Mouse (Mus musculus) large intestine, adult 2 months (tissue): ENCODE measurements around the gene Hook2. TPM values are rescaled to one million over a fixed set of nuclear protein-coding genes. Genes with fewer than 3 reads are reported as not detected.

Experiments used
- DNase-seq: peaks from one replicate; pipeline ENCODE4 v3.0.0-alpha.2; 2012; ENCODE audit warnings: low read depth, low spot score
- WGBS: fragments of 180-500 bp; shearing (Covaris S2); methylation state at CpG from one replicate; pipeline ENCODE4 v1.1.7; 2018; 5-methylcytosine and 5-hydroxymethylcytosine counted together
- polyA plus RNA-seq: library from polyadenylated mRNA; depleted of rRNA; stranded (reverse); fragments of >200 nt; gene quantifications from 2 replicates; pipeline ENCODE4 v1.2.3, GENCODE M21; 2012

Hook2 gene
- polyA plus RNA-seq, 1 experiment = 33.8 TPM

DNA sequence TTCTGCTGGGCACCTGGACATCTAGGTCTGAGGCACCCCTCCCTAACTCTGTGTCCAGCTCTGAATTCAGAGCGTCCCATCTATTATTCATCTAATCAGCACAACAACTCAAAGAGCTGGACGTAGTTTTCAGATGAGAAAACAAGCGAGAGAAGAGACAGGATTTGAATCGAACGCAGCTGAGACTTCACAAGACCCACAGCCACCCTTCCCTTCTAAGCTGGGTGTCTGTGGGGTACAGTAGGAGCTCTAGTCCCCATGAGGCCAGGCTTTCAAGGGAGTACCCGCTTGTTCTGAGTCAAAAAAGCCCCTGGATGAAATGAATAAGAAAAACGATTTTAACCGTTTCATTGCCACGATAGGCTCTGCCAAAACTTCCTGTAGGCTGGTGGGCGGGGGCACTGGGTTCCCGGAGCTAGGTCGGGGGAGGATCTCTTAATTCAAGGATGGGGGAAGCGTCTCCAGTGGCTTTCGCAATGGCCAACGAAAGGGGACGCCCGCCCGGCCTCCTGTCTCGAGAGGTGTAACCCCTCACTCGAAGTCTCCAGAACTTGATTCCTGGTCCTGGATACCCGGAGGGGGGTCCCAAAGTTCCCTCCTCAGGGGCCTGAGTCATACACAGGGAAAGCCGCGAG is 5.2 kb upstream of the Hook2 start:
- DNase-seq = no peak
- 1% methylated on average over 23 of the region's 23 CpGs for WGBS

DNA sequence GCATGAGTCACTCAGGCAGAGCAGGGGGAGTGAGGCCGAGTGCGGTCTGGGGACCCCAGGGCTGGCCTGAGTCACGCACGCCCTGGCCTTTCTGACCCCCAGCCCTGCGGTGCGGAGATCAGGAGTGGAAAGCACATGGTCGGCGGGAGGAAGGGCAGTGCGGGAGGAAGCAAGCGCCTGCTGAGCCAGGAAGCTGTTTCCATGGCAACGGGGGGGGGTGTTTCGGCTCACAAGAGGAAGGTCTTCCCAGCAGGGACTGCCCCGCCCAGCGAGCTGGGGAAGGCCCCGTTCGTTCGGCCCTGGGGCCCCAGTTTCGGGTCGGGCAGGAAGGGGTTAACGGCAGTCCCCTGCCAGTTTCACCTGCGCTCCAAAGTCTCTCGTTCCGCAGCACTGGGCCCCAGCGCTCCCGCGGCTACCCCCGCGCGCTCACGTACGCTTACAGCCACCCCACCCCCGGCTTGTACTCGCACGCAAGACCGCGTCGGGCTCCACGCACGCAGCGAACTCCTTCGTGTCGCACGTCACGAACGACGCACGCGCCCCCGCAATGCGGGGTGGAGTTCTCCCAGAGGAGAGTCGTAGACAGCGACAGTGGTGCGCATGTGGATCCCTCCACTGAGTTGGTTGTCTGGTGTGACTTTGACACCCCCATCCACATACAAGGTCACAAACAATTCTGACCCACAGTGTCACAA is 4.6 kb upstream of the Hook2 start:
- under 1% methylated on average over 53 of the region's 53 CpGs for WGBS
- no peak for DNase-seq

DNA sequence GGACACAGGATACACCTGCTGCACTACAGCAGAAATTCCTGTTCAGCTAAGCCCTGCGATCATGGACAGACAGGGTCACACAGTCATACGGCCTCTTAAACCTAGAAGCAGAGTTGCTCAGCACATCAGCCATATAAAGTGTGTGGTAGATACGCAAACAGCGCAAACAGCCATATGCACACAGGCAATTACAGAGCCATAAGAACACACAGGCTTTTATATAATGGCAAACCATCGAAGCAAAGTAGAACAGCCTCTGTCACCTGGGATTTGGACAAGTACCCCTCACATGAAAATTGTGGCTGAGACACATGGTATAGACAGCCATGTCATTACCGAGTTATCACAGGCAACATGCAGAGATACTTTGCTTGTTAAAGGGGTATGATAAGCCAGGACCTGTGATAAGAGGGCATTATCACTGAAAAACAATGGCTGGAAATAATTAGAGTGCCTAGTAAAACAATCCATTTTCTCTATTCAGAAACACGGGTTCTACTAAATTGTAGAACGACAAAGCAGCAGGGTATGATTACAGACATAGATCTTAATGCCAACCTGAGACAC is 3.9 kb upstream of the Hook2 start:
- no peak for DNase-seq
- WGBS = 24% methylated on average over 8 of the region's 8 CpGs

DNA sequence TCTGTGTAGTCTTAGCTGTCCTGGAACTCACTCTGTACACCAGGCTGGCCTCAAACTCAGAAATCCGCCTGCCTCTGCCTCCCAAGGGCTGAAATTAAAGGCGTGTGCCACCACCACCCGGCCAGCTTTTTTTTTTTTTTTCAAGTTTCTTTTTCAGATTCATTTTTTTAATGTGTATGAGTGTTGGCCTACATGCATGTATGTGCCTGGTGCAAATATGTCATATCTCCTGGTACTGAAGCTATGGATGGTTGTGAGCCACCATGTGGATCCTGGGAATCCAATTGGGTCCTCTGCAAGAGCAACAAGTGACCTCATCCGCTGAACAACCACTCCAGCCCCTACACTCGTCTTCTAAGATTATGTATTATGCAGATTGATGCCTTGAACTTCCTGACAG is 3.0 kb upstream of the Hook2 start:
- 72% methylated on average over 5 of the region's 5 CpGs for WGBS
- no peak for DNase-seq

DNA sequence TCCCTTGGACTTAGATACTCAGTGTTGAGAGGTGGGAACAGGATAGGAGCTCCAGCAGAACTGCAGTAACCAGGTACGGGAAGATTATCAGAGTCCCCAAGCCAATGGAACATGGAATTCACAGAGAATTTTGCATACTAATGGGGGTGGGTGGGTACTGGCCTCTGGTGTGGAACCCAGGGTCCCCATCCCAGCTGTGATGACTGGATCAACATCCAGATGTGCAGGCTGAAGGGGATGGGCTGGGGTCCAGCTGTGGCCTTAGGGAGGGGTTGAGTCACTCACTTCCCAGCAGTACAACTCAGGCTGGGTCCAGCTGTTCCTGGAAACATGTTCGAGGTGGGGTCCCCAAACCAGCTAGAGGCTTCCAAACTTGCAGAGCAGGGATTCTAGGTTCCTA is 2.5 kb upstream of the Hook2 start:
- whole genome bisulfite sequencing = 74% methylated on average over 2 of the region's 2 CpGs

DNA sequence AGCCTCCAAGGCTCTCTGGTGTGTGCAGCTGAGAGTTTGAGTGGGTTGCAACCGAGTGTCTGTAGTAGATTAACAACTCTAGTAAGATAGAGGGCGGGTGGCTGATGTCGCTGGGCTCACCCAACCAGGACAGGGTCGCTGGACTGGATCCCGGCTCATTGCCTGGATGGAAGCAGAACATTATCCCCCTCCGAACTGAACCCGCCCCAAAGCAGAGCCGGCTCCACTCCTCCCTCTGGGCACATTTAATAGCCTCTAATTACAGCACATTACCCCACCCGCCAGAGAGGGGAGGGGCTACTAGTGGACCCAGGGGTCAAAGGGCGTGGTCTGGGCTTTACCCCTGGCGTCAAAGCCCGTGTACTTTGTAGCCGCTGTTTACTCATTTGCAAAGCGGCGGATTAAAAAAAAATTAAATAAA is 1.1 kb upstream of the Hook2 start:
- WGBS = 3% methylated on average over 15 of the region's 15 CpGs
- DNase-seq = no peak

More for the DNA sequence above, 2.5 kb upstream of the Hook2 start:
- no peak for DNase-seq

DNA sequence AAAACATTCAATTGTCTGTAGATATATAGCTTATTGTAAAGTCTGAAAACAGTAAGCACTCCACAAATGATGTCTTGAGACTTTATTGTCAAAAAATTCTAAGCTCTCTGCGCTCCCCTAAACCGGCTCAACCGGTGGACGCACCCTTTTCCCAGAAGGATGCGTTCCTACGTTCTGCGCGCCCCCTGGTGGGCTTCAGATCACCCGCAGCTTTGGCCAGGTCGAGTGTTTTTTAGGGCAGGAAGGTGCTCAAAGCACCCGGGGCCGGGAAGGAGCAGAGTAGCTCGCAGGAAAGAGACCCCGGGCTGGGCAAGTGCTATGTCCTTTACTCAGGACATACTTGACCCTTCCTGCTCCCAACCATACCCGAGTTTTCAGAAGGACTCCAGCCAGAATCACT is 593 bp upstream of the Hook2 start:
- under 1% methylated on average over 15 of the region's 15 CpGs for WGBS

DNA sequence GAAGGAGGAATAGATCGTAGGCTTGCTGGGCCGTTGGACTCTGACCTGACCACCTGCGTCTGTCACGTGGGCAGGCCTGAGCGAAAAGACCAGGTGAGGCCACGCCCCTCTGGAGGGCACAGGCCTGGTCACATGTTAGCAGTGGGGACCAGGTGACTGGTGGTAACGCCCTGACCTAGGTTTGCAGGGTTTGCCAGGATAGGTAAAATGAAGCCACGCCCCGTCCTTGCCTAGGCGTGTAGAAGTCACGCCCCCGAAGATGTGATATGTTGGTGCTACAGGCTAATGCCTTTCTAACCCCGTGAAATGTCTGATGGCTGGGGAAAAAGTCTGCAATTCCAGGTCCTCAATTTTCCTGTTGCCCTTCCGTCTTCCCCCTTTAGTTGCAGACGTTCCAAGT is 433 bp downstream of the Hook2 start:
- no peak for DNase-seq
- WGBS = 2% methylated on average over 15 of the region's 15 CpGs

More for the DNA sequence above, 593 bp upstream of the Hook2 start:
- DNase-seq = no peak

DNA sequence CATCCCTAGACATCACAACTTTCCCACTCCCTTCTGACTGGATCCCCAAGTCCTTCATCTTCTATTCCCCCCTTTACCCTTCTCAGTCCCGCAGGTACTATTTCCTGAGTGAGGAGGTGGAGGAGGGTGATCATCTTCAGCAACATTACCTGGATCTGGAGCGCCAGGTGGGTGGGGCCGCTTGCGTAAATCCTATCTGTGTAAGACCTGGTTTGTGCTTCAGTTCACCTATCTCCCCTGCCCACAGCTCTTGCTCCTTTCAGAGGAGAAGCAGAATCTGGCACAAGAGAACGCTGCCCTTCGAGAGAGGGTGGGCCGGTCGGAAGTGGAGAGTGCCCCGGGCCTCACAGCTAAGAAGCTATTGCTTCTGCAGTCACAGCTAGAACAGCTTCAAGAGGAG is 4.0 kb downstream of the Hook2 start:
- DNase-seq = no peak
- 91% methylated on average over 9 of the region's 9 CpGs for WGBS

DNA sequence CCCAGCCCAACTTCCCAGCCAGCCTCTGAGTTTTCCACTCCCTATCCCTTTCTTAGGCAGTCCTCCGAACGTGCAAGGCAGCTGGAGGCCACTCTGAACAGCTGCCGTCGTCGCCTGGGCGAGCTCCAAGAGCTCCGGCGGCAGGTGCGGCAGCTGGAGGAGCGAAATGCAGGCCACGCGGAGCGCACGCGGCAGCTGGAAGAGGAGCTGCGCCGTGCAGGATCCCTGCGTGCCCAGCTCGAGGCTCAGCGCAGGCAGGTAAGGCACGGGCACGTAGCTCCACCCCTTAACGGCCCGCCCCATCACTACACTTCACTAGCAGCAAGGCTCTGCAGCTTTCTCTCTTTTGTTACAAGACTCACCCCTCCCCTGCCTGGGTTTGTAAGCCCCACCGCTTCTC is 5.3 kb downstream of the Hook2 start:
- no peak for DNase-seq

DNA sequence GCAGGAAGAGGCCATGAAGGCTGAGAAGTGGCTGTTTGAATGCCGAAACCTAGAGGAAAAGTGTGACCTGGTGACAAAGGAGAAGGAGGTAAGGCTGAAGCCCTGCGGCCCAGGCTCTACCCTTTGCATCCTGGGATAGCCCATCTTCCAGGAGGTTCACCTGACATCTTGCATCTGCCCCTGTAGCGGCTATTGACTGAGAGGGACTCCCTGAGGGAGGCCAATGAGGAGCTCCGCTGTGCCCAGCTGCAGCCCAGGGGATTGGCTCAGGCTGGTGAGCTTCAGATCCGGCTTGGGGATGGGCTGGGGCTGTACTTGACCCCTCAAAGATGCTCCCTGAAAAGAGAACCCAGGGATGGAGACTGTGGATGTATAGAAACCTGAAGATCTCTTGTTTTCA is 6.6 kb downstream of the Hook2 start:
- WGBS = 94% methylated on average over 5 of the region's 5 CpGs
- DNase-seq = no peak

More for the DNA sequence above, 5.3 kb downstream of the Hook2 start:
- 70% methylated on average over 25 of the region's 25 CpGs for WGBS

DNA sequence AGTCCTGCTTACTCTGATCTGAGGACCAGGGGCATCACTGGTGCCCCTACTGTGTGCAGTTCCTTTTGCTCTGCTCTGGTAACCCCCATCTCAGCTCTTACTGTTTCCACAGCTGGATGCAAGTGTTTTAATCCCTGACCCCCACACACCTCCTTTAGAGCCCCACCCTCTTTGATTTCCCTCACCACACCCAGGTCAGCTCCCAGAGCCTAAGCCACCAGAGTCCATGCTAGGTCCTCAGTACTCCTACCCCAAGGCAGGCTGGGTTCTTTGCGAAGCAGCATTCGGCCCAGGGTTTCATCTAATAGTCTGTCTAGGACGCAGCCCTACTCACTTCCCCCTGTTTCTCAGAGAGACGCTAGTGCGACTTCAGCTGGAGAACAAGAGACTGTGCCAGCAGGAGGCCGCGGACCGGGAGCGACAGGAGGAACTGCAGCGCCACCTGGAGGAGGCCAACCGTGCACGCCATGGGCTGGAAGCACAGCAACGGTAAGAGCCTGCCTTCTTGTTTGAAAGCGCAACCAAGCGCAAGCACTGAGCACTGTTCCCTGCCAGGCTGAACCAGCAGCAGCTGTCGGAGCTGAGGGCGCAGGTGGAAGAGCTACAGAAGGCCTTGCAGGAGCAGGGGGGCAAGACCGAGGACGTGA is 7.4 kb downstream of the Hook2 start:
- no peak for DNase-seq

DNA sequence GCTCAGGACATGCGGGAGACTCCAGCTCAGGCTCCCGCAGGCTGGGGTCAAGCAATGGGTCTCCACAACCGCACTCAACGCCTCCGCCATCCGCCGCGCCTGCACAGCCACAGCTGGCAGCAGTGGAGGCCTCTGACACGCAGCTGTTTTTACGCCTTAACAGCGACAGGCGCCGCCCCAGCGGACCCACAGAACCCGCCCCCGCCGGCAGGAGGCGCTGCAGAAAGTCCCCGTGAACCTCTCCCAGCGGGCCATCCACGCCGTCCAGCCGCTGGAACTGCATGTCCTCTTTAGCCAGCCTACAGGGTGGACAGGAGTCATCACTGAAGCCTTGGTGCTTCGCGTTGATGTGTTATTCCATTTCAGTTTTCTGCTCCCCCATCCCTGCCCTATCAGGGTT is 17.3 kb downstream of the Hook2 start:
- no peak for DNase-seq
- 17% methylated on average over 25 of the region's 25 CpGs for WGBS

More for the DNA sequence above, 7.4 kb downstream of the Hook2 start:
- 14% methylated on average over 19 of the region's 19 CpGs for whole genome bisulfite sequencing

DNA sequence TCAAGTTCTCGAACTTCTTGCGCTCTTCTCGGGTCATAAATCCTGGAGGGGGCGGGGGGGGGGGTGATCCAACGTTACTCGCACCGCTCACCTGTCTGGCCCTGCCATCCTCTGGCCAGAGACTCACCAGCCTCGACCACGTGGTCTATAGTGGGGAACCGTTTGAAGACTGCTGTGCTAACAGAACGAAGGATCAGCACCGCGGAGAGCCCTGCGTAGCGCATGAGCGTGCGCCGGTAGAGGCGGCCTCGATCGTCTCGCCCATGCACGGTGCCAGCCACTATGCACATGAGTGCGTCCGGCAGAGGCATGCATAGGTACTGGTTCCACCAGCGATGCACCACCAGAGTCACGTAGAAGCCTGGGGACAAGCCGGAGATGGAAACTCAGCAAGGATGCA is 20.8 kb downstream of the Hook2 start:
- no peak for DNase-seq
- WGBS = 11% methylated on average over 28 of the region's 28 CpGs

DNA sequence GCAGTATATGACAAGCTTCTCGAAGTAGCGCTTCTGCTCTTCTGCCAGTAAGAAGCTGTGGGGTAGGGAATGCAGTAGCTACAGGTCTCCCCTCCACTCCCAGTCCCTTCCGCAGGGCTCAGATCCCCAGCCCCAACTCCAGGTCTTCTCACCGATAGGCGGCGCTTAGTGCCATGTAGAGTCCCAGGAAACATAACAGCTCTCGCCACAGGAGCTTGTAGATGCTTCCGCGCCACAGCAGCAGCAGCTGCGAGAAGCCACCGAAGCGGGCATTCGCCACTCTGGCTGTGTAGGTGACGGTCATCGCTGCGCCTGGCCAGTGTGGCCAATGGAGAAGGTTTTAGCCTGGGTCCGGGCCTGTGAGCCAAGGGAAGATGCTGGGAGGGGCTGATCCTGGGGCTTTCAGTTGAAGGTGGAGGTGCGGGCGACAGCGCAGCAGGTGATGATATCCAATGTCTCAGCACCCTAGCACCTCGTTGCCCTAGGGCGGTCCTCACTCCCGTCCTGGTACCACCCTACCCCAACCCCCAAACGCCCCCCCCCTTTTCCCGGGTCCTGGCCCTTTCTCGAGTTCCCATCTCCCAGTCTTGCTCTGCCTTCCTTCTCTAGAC is 22.9 kb downstream of the Hook2 start:
- WGBS = 3% methylated on average over 25 of the region's 26 CpGs
- DNase-seq = no peak

DNA sequence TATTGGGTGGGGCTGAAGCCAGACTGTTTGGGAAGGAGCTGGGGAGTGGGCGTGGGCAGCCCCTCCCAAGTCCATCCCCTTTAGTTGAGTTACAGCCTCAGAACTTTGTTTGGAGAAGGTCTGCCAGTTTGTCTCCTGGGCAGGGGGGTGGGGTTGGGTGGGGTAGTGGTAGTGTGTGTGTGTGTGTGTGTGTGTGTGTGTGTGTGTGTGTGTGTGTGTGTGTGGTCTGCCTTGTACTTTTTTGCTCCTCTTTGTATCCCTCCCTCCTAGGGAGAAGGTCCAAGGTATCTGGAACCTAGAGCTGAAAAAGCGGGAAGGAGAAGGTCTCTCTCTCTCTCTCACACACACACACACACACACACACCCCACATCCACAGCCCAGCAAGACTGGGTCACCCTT is 24.0 kb downstream of the Hook2 start, which contains the start of gene Best2:
Gene Best2 (minus strand): TSS at position 101 of the 400 bp plus-strand sequence.
- no peak for DNase-seq
- WGBS = 46% methylated on average over 2 of the region's 2 CpGs

DNA sequence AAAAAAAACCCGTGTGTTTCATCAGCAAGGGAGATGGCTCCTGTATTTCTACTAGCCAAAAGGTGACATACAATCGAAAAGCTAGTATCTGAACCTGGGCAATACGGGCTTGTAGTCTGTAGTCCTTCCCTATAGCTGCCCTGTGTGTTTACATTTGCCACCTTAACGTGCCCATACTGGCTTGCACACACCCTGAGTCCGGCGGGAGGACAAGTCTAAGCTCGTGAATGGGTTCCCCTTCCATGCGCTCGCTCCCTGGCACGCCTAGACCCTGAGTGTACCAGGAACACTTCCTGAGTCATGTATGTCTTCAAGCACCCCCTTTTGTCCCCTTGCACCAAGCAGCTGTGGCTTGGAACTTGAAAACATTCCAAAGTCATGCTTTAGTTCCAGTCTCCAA is 26.3 kb downstream of the Hook2 start:
- DNase-seq = no peak
- 39% methylated on average over 10 of the region's 10 CpGs for WGBS

DNA sequence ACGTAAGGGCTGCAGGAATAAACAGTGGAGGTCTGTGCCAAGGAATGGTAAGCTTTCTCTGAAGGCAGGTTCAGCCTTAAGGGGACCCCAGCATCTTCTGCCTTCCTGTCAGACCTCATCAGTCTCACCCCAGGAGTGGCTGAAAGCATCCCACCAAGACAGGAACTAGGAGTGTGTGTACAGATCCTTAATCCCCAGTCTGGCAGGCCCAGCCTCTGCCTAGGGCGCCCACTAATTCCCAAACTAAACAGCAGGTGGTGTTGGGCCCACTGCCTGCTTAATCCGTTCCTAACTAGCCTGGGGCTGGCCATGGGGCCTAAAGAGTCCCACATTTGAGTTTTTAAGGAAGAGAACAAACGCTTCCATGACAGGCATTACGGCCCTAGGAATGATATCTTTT is 26.8 kb downstream of the Hook2 start:
- WGBS = 67% methylated on average over 5 of the region's 5 CpGs
- DNase-seq = no peak

DNA sequence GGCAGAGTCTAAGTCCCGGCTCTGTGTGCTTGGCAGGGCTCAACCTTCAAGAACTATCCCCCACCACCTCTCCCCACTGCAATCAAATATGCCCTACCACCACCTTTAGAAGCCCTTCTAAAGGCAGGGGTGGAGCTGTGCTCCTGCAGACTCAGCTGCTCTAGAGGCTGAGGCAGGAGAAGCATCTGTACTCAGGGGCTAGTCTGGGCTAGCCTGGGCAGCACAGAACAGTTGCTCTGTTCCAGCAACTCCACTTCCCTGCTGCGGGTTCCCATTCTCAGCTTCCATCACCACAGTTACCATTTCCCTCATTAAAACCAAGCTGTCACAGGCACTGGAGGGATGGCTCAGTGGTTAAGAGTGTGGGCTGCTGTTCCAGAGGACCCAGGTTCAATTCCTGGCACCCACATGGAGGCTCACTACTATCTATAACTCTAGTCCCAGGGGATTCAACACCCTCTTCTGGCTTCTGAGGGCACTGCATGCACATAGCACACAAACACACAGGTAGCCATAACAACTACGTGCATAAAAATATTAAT is 31.2 kb downstream of the Hook2 start:
- WGBS = 92% methylated on average over 3 of the region's 3 CpGs
- no peak for DNase-seq

DNA sequence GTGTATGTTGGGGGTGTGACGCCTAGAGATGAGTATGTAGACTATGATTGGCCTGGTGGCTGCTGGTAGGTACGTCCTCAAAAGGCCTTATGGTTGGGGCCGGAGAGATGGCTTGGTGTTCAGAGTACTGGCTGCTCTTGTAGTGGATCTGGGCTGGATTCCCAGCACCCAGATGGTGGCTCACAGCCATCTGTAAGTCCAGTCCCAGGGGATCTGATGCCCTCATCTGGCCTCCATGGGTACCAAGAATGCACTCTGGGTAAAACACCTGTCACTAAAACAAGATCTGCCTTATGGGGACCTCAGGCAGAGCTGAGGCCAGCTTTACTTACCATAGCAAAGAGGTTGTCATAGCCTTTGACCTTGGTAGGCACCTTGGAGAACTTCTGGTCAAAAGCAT is 33.4 kb downstream of the Hook2 start:
- 91% methylated on average over 3 of the region's 3 CpGs for WGBS
- no peak for DNase-seq
